Mouse (Mus musculus) midbrain, postnatal 0 days (tissue): ENCODE data around the gene Ankib1. TPM values are rescaled to one million over a fixed set of nuclear protein-coding genes. Genes with fewer than 3 reads are reported as not detected.
"Not testable (repeated sequence)": the region's sequence is repeated elsewhere in the genome, so short reads cannot be mapped to it uniquely, and the experiment has no call there.

Experiments used
- ATAC-seq: fragments of 200-750 bp; cut with Nextera tagmentation; 2 replicates; pipeline ENCODE4 v1.8.0; 2017; ENCODE audit warnings: moderate number of reproducible peaks, mild to moderate bottlenecking, moderate TSS enrichment, moderate library complexity; ENCODE audit not compliant: low FRiP score
- DNase-seq: peaks from one replicate; pipeline ENCODE4 v3.0.0-alpha.2; 2015; ENCODE audit warnings: low spot score
- H3K27ac ChIP-seq: fragments of 300-500 bp; sonication (generic); 2 replicates; pipeline ENCODE4 v1.5.1; 2014; ENCODE audit warnings: low read depth, mild to moderate bottlenecking, low read length, mixed read lengths
- H3K27me3 ChIP-seq: fragments of 300-500 bp; sonication (generic); 2 replicates; pipeline ENCODE4 v1.6.1; 2014; ENCODE audit warnings: low read length, control low read depth, mixed read lengths; ENCODE audit not compliant: insufficient read depth
- H3K36me3 ChIP-seq: fragments of 300-500 bp; sonication (generic); 2 replicates; pipeline ENCODE4 v1.6.1; 2014; ENCODE audit warnings: low read length, control low read depth, mixed read lengths; ENCODE audit not compliant: insufficient read depth
- H3K4me1 ChIP-seq: fragments of 300-500 bp; sonication (generic); 2 replicates; pipeline ENCODE4 v1.6.1; 2014; ENCODE audit warnings: mild to moderate bottlenecking, control low read depth, antibody characterized with exemption, low read length, mixed read lengths; ENCODE audit not compliant: insufficient read depth
- H3K4me2 ChIP-seq: fragments of 300-500 bp; sonication (generic); 2 replicates; pipeline ENCODE4 v1.6.1; 2014; ENCODE audit warnings: low read depth, mild to moderate bottlenecking, low read length, mixed read lengths; ENCODE audit not compliant: poor library complexity, severe bottlenecking
- H3K4me3 ChIP-seq: fragments of 300-500 bp; sonication (generic); 2 replicates; pipeline ENCODE4 v1.5.1; 2014; ENCODE audit warnings: low read depth, mild to moderate bottlenecking, low read length, moderate library complexity
- H3K9ac ChIP-seq: fragments of 300-500 bp; sonication (generic); replicated peaks from 2 replicates; pipeline ENCODE4 v1.6.1; 2014; ENCODE audit warnings: mild to moderate bottlenecking, low read length, moderate library complexity, mixed read lengths; ENCODE audit not compliant: poor library complexity, severe bottlenecking
- H3K9me3 ChIP-seq: fragments of 300-500 bp; sonication (generic); 2 replicates; pipeline ENCODE4 v1.6.1; 2016; ENCODE audit warnings: low read length, control low read depth
- CTCF ChIP-seq: IDR thresholded peaks from 2 replicates; pipeline ENCODE4 v1.5.1; 2016; ENCODE audit warnings: antibody characterized with exemption, mild to moderate bottlenecking
- WGBS: fragments of 180-500 bp; shearing (Covaris S2); extraction: QIAGEN DNeasy Blood & Tissue Kit; methylation state at CpG from one replicate; pipeline ENCODE4 v1.1.7; 2014; 5-methylcytosine and 5-hydroxymethylcytosine counted together
- polyA plus RNA-seq: library from polyadenylated mRNA; unstranded; fragments of >200 nt; fragmentation: Nextera tagmentation; extraction: Ambion mirVana; gene quantifications from 2 replicates; pipeline ENCODE4 v1.2.1, GENCODE M21; 2015
- total RNA-seq: library from RNA; depleted of rRNA; stranded (reverse); fragments of >200 nt; gene quantifications from 2 replicates; pipeline ENCODE4 v1.2.3, GENCODE M21; 2014

Ankib1 gene
- total and polyA plus RNA-seq, 2 experiments from 2014 or later: 16.0 to 56.9 TPM

DNA sequence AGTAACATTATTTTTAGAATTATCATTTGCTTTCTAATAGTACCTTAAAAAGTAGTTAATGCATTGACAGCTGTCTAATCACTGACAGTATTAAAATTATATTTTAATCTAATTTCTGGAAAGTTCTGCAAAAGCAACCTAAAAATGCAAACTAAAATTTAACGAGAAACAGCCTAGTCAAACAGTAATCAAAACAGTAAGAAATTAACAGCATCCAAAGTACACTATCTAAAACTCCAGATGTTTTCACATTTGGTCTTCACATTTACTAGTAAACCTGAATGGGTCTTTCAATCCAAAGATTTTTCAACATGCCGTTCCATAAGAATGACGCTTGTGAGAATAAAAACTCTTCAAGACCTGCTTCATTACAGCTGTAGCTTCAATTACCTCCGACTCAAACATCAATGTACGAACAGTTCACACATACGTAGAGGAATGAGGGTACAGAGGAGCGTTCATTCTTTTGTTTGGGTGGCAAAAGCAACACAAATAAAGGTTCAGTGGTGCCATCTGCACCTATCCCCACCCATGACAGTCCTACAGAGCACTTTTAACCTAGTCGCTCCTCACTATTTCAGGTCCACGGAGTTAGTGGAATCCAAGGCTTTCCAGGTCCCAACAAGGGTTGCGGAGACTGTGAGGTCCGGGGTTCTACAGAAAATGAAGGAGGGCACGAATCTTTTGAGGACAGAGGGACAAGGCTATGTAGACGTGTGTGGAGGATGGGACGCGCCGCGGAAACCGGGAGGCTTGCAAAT, 873 bp downstream of the Ankib1 start:
- ATAC-seq: peak; percentile 12; the same call in 1 of the 2 replicates
- H3K9ac ChIP-seq: peak overlapping the region; percentile 83
- DNase-seq: peak; percentile 5
- TF ChIP-seq CTCF: no peak
- 5% methylated on average over 18 of the region's 18 CpGs for WGBS
- no peaks in the 10 kb centered on the region for H3K27me3 ChIP-seq
- H3K36me3 ChIP-seq: no peaks in the 10 kb centered on the region
- peak overlapping the region; percentile 77 for H3K4me2 ChIP-seq
- peaks cover 4% of the 10 kb centered on the region; the same call in 1 of the 2 replicates for H3K4me1 ChIP-seq
- no peaks in the 10 kb centered on the region for H3K9me3 ChIP-seq
- H3K4me3 ChIP-seq: peak overlapping the region; percentile 95
- H3K27ac ChIP-seq: peak overlapping the region; percentile 89

DNA sequence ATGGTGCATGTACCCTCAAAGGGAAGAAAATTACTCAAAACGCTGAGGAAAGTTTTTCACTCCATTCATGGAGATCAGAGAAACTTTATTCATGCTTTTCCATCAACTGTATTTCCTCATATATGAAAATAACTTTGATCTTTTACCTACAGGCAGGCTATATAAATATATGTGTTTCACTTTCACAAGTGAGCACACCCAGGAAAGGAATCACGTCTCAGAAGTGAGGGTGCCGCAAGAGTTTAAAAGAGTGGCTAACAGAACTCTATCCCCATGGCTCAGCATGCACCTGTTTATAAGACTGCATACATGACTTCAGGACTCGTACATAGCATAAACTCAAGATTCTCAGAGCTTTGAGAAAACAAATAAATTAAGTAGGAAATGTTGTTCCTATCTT, 1.8 kb downstream of the Ankib1 start:
- Histone ChIP-seq H3K4me2 (peak overlapping the region; percentile 35; the same call in 1 of the 2 replicates), H3K9me3 (no peaks in the 10 kb centered on the region), H3K27me3 (no peaks in the 10 kb centered on the region), H3K27ac (no peak overlapping the region), H3K4me1 (peaks cover 4% of the 10 kb centered on the region; the same call in 1 of the 2 replicates), H3K36me3 (no peaks in the 10 kb centered on the region), H3K4me3 (no peak overlapping the region), H3K9ac (no peak overlapping the region)
- ATAC-seq (no peak), DNase-seq (no peak)
- WGBS: 74% methylated on average over 4 of the region's 4 CpGs
- TF ChIP-seq CTCF: no peak

DNA sequence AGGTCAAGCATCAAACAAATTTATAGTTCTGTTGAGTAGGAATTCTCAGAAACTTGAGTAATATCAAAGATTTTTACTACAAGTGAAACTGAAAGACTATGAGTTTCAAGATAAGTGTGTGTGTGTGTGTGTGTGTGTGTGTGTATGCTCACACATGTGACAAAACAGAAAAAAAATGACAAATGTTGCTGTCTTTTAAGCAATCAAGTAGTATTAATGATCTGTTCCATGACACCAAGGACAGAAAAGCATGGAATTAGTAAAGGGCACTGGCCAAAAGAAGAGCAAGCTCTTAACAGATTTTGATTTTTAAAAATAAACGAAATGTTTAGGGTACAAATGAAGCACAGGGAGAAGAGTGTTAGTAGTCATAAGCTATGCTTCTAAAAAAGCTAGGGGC, 2.7 kb downstream of the Ankib1 start:
- Histone ChIP-seq H3K4me3 (no peak overlapping the region), H3K4me2 (no peak overlapping the region), H3K4me1 (peaks cover 4% of the 10 kb centered on the region; the same call in 1 of the 2 replicates), H3K27ac (no peak overlapping the region), H3K9me3 (no peaks in the 10 kb centered on the region), H3K27me3 (no peaks in the 10 kb centered on the region), H3K9ac (no peak overlapping the region), H3K36me3 (no peaks in the 10 kb centered on the region)
- whole genome bisulfite sequencing: 95% methylated on average over 1 of the region's 1 CpGs
- ATAC-seq (no peak), DNase-seq (no peak)
- no peak for TF ChIP-seq CTCF

DNA sequence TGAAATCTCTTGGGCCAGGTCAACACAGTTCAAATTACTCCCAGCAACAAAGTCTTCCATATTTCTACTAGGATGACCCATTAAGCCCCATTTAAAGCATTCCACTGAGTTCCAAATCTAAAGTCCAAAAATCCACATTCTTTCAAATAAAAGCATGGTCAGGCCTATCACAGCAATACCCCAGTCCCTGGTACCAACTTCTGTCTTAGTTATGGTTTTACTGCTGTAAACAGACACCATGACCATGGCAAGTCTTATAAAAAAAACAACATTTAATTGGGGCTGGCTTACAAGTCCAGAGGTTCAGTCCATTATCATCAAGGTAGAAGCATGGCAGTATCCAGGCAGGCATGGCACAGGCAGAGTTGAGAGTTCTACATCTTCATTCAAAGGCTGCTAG, 4.1 kb downstream of the Ankib1 start:
- H3K9me3 ChIP-seq, H3K36me3 ChIP-seq, H3K27ac ChIP-seq, H3K4me3 ChIP-seq, H3K4me2 ChIP-seq, H3K4me1 ChIP-seq, H3K27me3 ChIP-seq, H3K9ac ChIP-seq, DNase-seq, ATAC-seq: not testable (repeated sequence)

DNA sequence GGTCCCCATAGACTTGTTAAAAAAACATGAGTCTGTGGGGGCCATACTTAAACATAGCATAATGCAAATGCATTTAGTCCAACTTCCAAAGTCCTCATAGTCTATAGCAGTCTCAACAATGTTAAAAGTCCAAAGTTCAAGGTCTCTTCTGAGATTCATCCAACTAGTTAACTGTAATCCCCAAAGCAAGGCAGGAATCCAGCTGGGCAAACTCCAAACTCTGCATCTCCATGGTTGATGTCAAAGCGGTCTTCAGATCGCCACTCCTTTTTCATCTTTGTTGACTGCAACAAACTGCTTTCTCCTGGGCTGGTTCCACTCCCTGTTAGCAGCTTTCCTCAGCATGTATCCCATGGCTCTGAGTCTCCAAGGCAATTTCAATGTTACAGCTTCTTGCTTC, 5.6 kb downstream of the Ankib1 start:
- not testable (repeated sequence) for H3K36me3 ChIP-seq, H3K4me2 ChIP-seq, H3K9me3 ChIP-seq, H3K4me1 ChIP-seq, ATAC-seq, H3K27ac ChIP-seq, H3K27me3 ChIP-seq, H3K4me3 ChIP-seq, DNase-seq, H3K9ac ChIP-seq
- 90% methylated on average over 2 of the region's 2 CpGs for WGBS

DNA sequence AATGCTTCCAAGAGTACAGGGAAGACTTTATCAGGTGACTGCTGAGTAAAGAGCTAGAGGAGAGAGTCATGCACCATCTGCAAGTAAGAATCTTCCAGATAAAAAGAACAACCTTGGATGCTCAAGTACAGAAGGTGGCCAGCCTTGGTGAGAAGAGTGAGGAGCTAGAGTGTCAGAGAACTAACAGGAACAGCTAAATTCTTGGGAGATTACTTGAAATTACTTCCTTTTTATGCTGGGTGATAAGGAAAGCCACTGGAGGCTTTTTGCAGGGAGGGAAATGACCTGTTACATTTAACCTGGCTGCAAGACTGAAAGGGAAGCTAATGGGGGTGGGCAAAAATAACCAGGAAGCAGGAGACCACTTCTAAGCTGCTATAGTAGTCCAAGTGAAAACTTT, 11.7 kb downstream of the Ankib1 start:
- no peaks in the 10 kb centered on the region; the same call in 1 of the 2 replicates for H3K36me3 ChIP-seq
- DNase-seq (no peak), ATAC-seq (no peak)
- no peak overlapping the region for H3K9ac ChIP-seq
- H3K9me3 ChIP-seq: no peaks in the 10 kb centered on the region
- H3K27me3 ChIP-seq: no peaks in the 10 kb centered on the region
- no peak overlapping the region for H3K4me2 ChIP-seq
- TF ChIP-seq CTCF: no peak
- H3K4me1 ChIP-seq: no peaks in the 10 kb centered on the region
- H3K27ac ChIP-seq: no peak overlapping the region
- no peak overlapping the region for H3K4me3 ChIP-seq
